Mouse (Mus musculus) heart, postnatal 0 days (tissue): ENCODE measurements around the gene Gm19345.

Experiments used
- CTCF ChIP-seq: IDR thresholded peaks from 2 replicates; pipeline ENCODE4 v1.5.1; 2016; ENCODE audit warnings: antibody characterized with exemption, control low read depth, low read depth
- EP300 ChIP-seq: IDR thresholded peaks from 2 replicates; pipeline ENCODE4 v1.6.1; 2016; ENCODE audit warnings: antibody characterized with exemption, low read depth

GRCm38 (mm10) chr7:19855663-19856062 is 3.9 kb downstream of the Gm19345 start:
- TF ChIP-seq CTCF: no peak
- TF ChIP-seq EP300: no peak
